Mouse (Mus musculus) stomach, postnatal 0 days (tissue): ENCODE measurements at regions not wholly inside any gene's neighbourhood (a gene's known extent, or its start where the extent isn't known, plus 50 kb on each side); places are given as distances from the start of the nearest gene placed in this dataset.

Experiments used
- CTCF ChIP-seq: IDR thresholded peaks from 2 replicates; pipeline ENCODE4 v1.5.1; 2016; ENCODE audit warnings: antibody characterized with exemption, low read depth, mild to moderate bottlenecking, moderate library complexity
- EP300 ChIP-seq: optimal IDR thresholded peaks from 2 replicates; pipeline ENCODE3; 2016; ENCODE audit warnings: antibody characterized with exemption

GRCm38 (mm10) chr3:22745026-22745425 is 668.6 kb downstream of the Tbl1xr1 start:
- TF ChIP-seq CTCF (peak; percentile 52), EP300 (no peak)
